Mouse (Mus musculus) forebrain, embryonic 16.5 days (tissue): ENCODE results near the gene Cirbp. TPM values are rescaled to one million over a fixed set of nuclear protein-coding genes. Genes with fewer than 3 reads are reported as not detected.
A peak's percentile ranks its signal among the peaks of the same experiment; 100 is the strongest.

Source experiments
- ATAC-seq: fragments of 200-750 bp; cut with Nextera tagmentation; 2 replicates; pipeline ENCODE4 v1.8.0; 2017; ENCODE audit warnings: mild to moderate bottlenecking, moderate library complexity
- H3K27ac ChIP-seq: fragments of 300-500 bp; sonication (generic); 2 replicates; pipeline ENCODE4 v1.5.1; 2014; ENCODE audit warnings: low read length, control low read depth
- H3K27me3 ChIP-seq: fragments of 300-500 bp; sonication (generic); replicated peaks from 2 replicates; pipeline ENCODE4 v1.6.1; 2014; ENCODE audit warnings: low read length; ENCODE audit not compliant: control insufficient read depth, insufficient read depth
- H3K36me3 ChIP-seq: fragments of 300-500 bp; sonication (generic); 2 replicates; pipeline ENCODE4 v1.6.1; 2014; ENCODE audit not compliant: control insufficient read depth, insufficient read depth
- H3K4me1 ChIP-seq: fragments of 300-500 bp; sonication (generic); replicated peaks from 2 replicates; pipeline ENCODE4 v1.6.1; 2014; ENCODE audit warnings: low read length; ENCODE audit not compliant: control insufficient read depth, insufficient read depth
- H3K4me2 ChIP-seq: fragments of 300-500 bp; sonication (generic); 2 replicates; pipeline ENCODE4 v1.6.1; 2014; ENCODE audit warnings: mild to moderate bottlenecking, low read length, control low read depth
- H3K4me3 ChIP-seq: fragments of 300-500 bp; sonication (generic); replicated peaks from 2 replicates; pipeline ENCODE4 v1.5.1; 2014; ENCODE audit warnings: mild to moderate bottlenecking, low read length, control low read depth
- H3K9ac ChIP-seq: fragments of 300-500 bp; sonication (generic); replicated peaks from 2 replicates; pipeline ENCODE4 v1.6.1; 2014; ENCODE audit warnings: low read depth, low read length, control low read depth
- H3K9me3 ChIP-seq: fragments of 300-500 bp; sonication (generic); 2 replicates; pipeline ENCODE4 v1.6.1; 2016; ENCODE audit warnings: low read length; ENCODE audit not compliant: control insufficient read depth
- WGBS: fragments of 180-500 bp; shearing (Covaris S2); extraction: QIAGEN DNeasy Blood & Tissue Kit; methylation state at CpG from one replicate; pipeline ENCODE4 v1.1.7; 2014; 5-methylcytosine and 5-hydroxymethylcytosine counted together
- polyA plus RNA-seq: library from polyadenylated mRNA; unstranded; fragments of >200 nt; fragmentation: Nextera tagmentation; extraction: Ambion mirVana; gene quantifications from 2 replicates; pipeline ENCODE4 v1.2.1, GENCODE M21; 2015

The Cirbp gene
- polyA plus RNA-seq, 1 experiment from 2014 or later = 335 TPM

GRCm38 (mm10) chr10:80179068-80180051 lies 13.6 kb downstream of the Cirbp start, which contains the start of gene Efna2:
TSS of gene Efna2 (plus strand) at chr10:80179482.
- no peaks in the 10 kb centered on the region for H3K9me3 ChIP-seq
- 1% methylated on average over 86 of the region's 106 CpGs for WGBS
- H3K4me1 ChIP-seq = peaks cover 27% of the 10 kb centered on the region
- H3K27me3 ChIP-seq = no peaks in the 10 kb centered on the region
- H3K27ac ChIP-seq = peak within 1 kb of the TSS; percentile 78
- peak; percentile 83 for ATAC-seq
- H3K9ac ChIP-seq = peak within 1 kb of the TSS; percentile 82
- no peaks in the 10 kb centered on the region for H3K36me3 ChIP-seq
- H3K4me3 ChIP-seq = peak within 1 kb of the TSS; percentile 66
- peak within 1 kb of the TSS; percentile 90 for H3K4me2 ChIP-seq

GRCm38 (mm10) chr10:80180288-80180687 lies 14.5 kb downstream of the Cirbp start:
- WGBS = 40% methylated on average over 6 of the region's 6 CpGs
- H3K4me2 ChIP-seq = peak overlapping the region; percentile 90
- peak overlapping the region; percentile 66 for H3K4me3 ChIP-seq
- H3K9me3 ChIP-seq = no peaks in the 10 kb centered on the region
- H3K9ac ChIP-seq = peak overlapping the region; percentile 82
- no peak overlapping the region for H3K27ac ChIP-seq
- peaks cover 27% of the 10 kb centered on the region for H3K4me1 ChIP-seq
- no peak for ATAC-seq
- no peaks in the 10 kb centered on the region for H3K36me3 ChIP-seq
- H3K27me3 ChIP-seq = no peaks in the 10 kb centered on the region

GRCm38 (mm10) chr10:80180823-80181222 lies 15.0 kb downstream of the Cirbp start:
- H3K36me3 ChIP-seq = no peaks in the 10 kb centered on the region
- H3K27ac ChIP-seq = no peak overlapping the region
- H3K4me1 ChIP-seq = peaks cover 24% of the 10 kb centered on the region
- peak overlapping the region; percentile 82 for H3K9ac ChIP-seq
- no peaks in the 10 kb centered on the region for H3K9me3 ChIP-seq
- no peak for ATAC-seq
- peak overlapping the region; percentile 66 for H3K4me3 ChIP-seq
- 48% methylated on average over 5 of the region's 5 CpGs for WGBS
- peak overlapping the region; percentile 90 for H3K4me2 ChIP-seq
- H3K27me3 ChIP-seq = no peaks in the 10 kb centered on the region

- H3K36me3 ChIP-seq = peaks cover 7% of the 10 kb centered on the region
- no peak overlapping the region for H3K27ac ChIP-seq
- H3K4me3 ChIP-seq = no peak overlapping the region
- no peaks in the 10 kb centered on the region for H3K9me3 ChIP-seq
- H3K4me1 ChIP-seq = peaks cover 23% of the 10 kb centered on the region
- no peak for ATAC-seq
- no peak overlapping the region for H3K9ac ChIP-seq
- H3K4me2 ChIP-seq = no peak overlapping the region
- no peaks in the 10 kb centered on the region for H3K27me3 ChIP-seq
- WGBS = 92% methylated on average over 7 of the region's 7 CpGs
These were observed 16.8 kb downstream of the Cirbp start for GRCm38 (mm10) chr10:80182547-80182946.

GRCm38 (mm10) chr10:80186649-80187048 lies 20.9 kb downstream of the Cirbp start:
- H3K36me3 ChIP-seq = peaks cover 20% of the 10 kb centered on the region
- H3K9me3 ChIP-seq = no peaks in the 10 kb centered on the region
- peaks cover 28% of the 10 kb centered on the region for H3K4me1 ChIP-seq
- ATAC-seq = no peak
- no peaks in the 10 kb centered on the region for H3K27me3 ChIP-seq
- no peak overlapping the region for H3K27ac ChIP-seq
- H3K4me2 ChIP-seq = no peak overlapping the region
- H3K4me3 ChIP-seq = no peak overlapping the region
- H3K9ac ChIP-seq = no peak overlapping the region
- WGBS = 47% methylated on average over 27 of the region's 27 CpGs

- no peak overlapping the region for H3K4me2 ChIP-seq
- peaks cover 20% of the 10 kb centered on the region for H3K36me3 ChIP-seq
- WGBS = 86% methylated on average over 10 of the region's 10 CpGs
- H3K27ac ChIP-seq = no peak overlapping the region
- no peak for ATAC-seq
- H3K27me3 ChIP-seq = no peaks in the 10 kb centered on the region
- no peak overlapping the region for H3K4me3 ChIP-seq
- no peaks in the 10 kb centered on the region for H3K9me3 ChIP-seq
- peaks cover 22% of the 10 kb centered on the region for H3K4me1 ChIP-seq
- H3K9ac ChIP-seq = no peak overlapping the region
These were observed 22.0 kb downstream of the Cirbp start for GRCm38 (mm10) chr10:80187739-80188138.

GRCm38 (mm10) chr10:80188453-80189024 lies 22.8 kb downstream of the Cirbp start:
- ATAC-seq = no peak
- peaks cover 20% of the 10 kb centered on the region for H3K36me3 ChIP-seq
- no peak overlapping the region for H3K27ac ChIP-seq
- 70% methylated on average over 15 of the region's 15 CpGs for WGBS
- H3K9ac ChIP-seq = peak overlapping the region; percentile 1; the same call in 1 of the 2 replicates
- no peaks in the 10 kb centered on the region for H3K27me3 ChIP-seq
- no peak overlapping the region for H3K4me2 ChIP-seq
- H3K9me3 ChIP-seq = no peaks in the 10 kb centered on the region
- H3K4me3 ChIP-seq = no peak overlapping the region
- peaks cover 22% of the 10 kb centered on the region for H3K4me1 ChIP-seq

- Histone ChIP-seq H3K4me2 (peak overlapping the region; percentile 60), H3K36me3 (peaks cover 20% of the 10 kb centered on the region), H3K4me1 (peaks cover 22% of the 10 kb centered on the region), H3K9me3 (no peaks in the 10 kb centered on the region), H3K27ac (peak overlapping the region; percentile 81), H3K4me3 (peak overlapping the region; percentile 57), H3K27me3 (no peaks in the 10 kb centered on the region), H3K9ac (peak overlapping the region; percentile 76)
- WGBS = 4% methylated on average over 21 of the region's 21 CpGs
- ATAC-seq = no peak
These were observed 24.2 kb downstream of the Cirbp start for GRCm38 (mm10) chr10:80189999-80190398.

- WGBS = under 1% methylated on average over 48 of the region's 48 CpGs
These were observed 24.8 kb downstream of the Cirbp start for GRCm38 (mm10) chr10:80190491-80191051.

More at GRCm38 (mm10) chr10:80190491-80191051, 24.8 kb downstream of the Cirbp start:
- Histone ChIP-seq H3K36me3 (peaks cover 20% of the 10 kb centered on the region), H3K4me1 (peaks cover 22% of the 10 kb centered on the region), H3K4me3 (peak overlapping the region; percentile 57), H3K9me3 (no peaks in the 10 kb centered on the region), H3K27ac (peak overlapping the region; percentile 81), H3K27me3 (no peaks in the 10 kb centered on the region), H3K9ac (peak overlapping the region; percentile 76), H3K4me2 (peak overlapping the region; percentile 60)
- ATAC-seq = peak; percentile 47
